Mouse (Mus musculus) urinary bladder, postnatal 4 days (tissue): ENCODE measurements at regions not wholly inside any gene's neighbourhood (a gene's known extent, or its start where the extent isn't known, plus 50 kb on each side); places are given as distances from the start of the nearest gene placed in this dataset.

Source experiments
- DNase-seq, 2 experiments: peaks; one replicate each; pipeline ENCODE4 v3.0.0; 2021 to 2022; ENCODE audit warnings: low spot score in 2 of 2

GRCm38 (mm10) chr17:88116321-88116720, 51.2 kb upstream of the Fbxo11 start:
- DNase-seq: no peak

GRCm38 (mm10) chr17:88118714-88119113, 53.6 kb upstream of the Fbxo11 start:
- no peak for DNase-seq

GRCm38 (mm10) chr17:88123711-88124110, 58.6 kb upstream of the Fbxo11 start:
- DNase-seq: no peak

- DNase-seq: no peak
Measured at GRCm38 (mm10) chr17:88127126-88127525, 62.0 kb upstream of the Fbxo11 start.

GRCm38 (mm10) chr17:88131297-88131696, 66.2 kb upstream of the Fbxo11 start:
- no peak for DNase-seq

- DNase-seq: no peak
Measured at GRCm38 (mm10) chr17:88131980-88132379, 66.9 kb upstream of the Fbxo11 start.

GRCm38 (mm10) chr17:88132601-88133346, 67.7 kb upstream of the Fbxo11 start:
- no peak for DNase-seq

GRCm38 (mm10) chr17:88134546-88134945, 69.5 kb upstream of the Fbxo11 start:
- DNase-seq: no peak

GRCm38 (mm10) chr17:88141538-88141937, 76.4 kb upstream of the Fbxo11 start:
- no peak for DNase-seq

- no peak for DNase-seq
Measured at GRCm38 (mm10) chr17:88142003-88142402, 76.9 kb upstream of the Fbxo11 start.

- no peak for DNase-seq
Measured at GRCm38 (mm10) chr17:88142809-88143208, 77.7 kb upstream of the Fbxo11 start.

GRCm38 (mm10) chr17:88143378-88143943, 78.4 kb upstream of the Fbxo11 start:
- no peak for DNase-seq

- DNase-seq: no peak
Measured at GRCm38 (mm10) chr17:88158550-88158949, 93.5 kb upstream of the Fbxo11 start.

- no peak for DNase-seq
Measured at GRCm38 (mm10) chr17:88159212-88159668, 94.1 kb upstream of the Fbxo11 start.

GRCm38 (mm10) chr17:88159851-88160676, 95.0 kb upstream of the Fbxo11 start:
- DNase-seq: no peak

- DNase-seq: no peak
Measured at GRCm38 (mm10) chr17:88160677-88161001, 95.5 kb upstream of the Fbxo11 start.

- DNase-seq: no peak
Measured at GRCm38 (mm10) chr17:88161766-88162165, 96.7 kb upstream of the Fbxo11 start.

GRCm38 (mm10) chr17:88164805-88165204, 99.7 kb upstream of the Fbxo11 start:
- DNase-seq: no peak

- no peak for DNase-seq
Measured at GRCm38 (mm10) chr17:88165811-88166210, 100.7 kb upstream of the Fbxo11 start.

- no peak for DNase-seq
Measured at GRCm38 (mm10) chr17:88168262-88169096, 103.4 kb upstream of the Fbxo11 start.

GRCm38 (mm10) chr17:88171606-88172005, 106.5 kb upstream of the Fbxo11 start:
- no peak for DNase-seq
